Mouse (Mus musculus): ENCODE data around the gene Tmem236.
"Not testable (repeated sequence)": the region's sequence is repeated elsewhere in the genome, so short reads cannot be mapped to it uniquely, and the experiment has no call there.

Tmem236 gene

DNA sequence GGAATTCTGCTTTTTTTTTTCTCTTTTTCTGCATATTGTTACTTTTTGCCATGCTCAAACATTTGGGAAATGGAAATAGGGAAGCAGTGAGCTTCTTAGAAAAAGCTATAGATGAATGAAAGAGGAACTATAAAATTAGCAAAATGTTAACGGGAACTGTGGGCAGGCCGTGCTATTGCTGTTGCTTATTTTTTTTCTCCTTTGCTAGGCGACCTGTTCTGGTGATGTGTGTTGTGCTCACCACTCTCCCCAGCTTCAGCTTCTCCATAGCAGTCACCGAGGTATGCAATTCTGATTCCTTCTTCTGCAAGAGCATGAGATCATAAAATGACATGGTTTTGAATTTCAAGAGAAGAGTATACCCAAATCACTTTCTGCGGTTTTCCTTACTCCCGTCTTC lies 17.7 kb downstream of the Tmem236 start:
- no peak for DNase-seq (ENCODE audit: low spot score in 2 of 2)

DNA sequence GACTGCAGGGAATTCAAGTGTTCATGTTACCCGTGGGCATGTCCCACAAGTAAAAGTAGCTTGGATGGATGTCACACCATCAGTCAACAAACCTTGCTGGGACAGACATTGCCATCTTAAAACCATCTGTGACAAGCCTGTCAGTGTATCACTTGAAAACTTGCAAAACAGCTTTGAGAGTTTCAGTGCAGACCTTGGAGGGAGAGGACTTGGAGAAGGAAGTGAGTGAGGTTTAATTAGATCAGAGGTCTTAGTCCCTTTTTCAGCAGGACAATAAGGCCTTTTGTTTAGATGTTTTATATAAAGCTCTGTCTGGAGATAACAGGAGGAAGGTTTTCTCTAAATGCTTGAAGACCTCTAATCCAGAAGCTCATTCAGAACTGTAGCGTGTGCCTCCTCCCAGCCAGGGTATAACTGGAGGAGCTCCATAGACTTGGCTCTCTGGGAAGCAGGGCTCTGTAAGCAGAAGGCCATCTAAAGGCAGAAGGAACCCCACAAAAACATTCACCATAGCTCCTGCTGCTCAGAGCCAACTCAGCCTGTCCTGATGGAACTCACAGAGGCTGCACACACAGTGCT lies 24.1 kb downstream of the Tmem236 start:
- DNase-seq (ENCODE audit: low spot score in 2 of 2), result not testable (repeated sequence)

DNA sequence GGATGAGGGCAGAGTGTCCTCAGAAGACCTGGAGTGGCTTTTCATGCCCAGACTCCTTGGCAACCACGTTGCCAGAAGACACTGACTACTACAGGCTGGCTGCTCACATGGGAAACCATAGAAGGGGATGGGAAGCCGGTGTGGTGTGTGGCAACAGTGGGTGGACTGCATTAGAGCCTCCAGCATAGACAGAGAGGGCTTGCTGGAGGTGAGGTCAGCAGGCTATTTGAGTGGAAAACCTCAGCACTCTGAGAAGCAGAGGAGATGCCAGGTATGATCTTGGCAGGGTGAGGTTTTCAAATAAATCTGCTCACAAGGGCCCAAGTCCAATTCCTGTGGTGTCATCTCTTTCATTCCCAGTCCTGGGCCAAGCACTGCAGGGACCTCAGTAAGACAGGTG lies 25.3 kb downstream of the Tmem236 start:
- DNase-seq (ENCODE audit: low spot score in 2 of 2), result no peak

DNA sequence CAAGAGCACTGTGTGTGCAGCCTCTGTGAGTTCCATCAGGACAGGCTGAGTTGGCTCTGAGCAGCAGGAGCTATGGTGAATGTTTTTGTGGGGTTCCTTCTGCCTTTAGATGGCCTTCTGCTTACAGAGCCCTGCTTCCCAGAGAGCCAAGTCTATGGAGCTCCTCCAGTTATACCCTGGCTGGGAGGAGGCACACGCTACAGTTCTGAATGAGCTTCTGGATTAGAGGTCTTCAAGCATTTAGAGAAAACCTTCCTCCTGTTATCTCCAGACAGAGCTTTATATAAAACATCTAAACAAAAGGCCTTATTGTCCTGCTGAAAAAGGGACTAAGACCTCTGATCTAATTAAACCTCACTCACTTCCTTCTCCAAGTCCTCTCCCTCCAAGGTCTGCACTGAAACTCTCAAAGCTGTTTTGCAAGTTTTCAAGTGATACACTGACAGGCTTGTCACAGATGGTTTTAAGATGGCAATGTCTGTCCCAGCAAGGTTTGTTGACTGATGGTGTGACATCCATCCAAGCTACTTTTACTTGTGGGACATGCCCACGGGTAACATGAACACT lies 26.6 kb downstream of the Tmem236 start:
- DNase-seq (ENCODE audit: low spot score in 2 of 2), result not testable (repeated sequence)

DNA sequence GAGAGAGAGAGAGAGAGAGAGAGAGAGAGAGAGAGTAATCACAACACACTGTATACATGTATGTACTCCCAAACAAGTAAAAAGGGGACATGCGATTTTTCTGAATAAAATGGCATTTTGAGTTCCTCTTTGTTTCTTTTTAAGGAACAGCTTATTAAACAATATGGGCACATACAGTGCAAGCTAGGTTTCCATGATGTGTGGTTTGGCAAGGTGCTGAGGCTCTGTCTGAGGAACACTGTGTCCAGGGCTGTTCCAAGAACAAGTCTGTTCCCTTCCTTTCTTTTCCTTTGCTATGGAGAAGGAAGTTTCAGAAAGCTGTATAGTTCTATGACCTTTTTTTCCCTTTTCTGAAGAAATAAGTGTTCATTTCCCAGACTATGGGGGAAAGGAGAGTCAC lies 30.0 kb downstream of the Tmem236 start:
- no peak for DNase-seq (ENCODE audit: low spot score in 2 of 2)

DNA sequence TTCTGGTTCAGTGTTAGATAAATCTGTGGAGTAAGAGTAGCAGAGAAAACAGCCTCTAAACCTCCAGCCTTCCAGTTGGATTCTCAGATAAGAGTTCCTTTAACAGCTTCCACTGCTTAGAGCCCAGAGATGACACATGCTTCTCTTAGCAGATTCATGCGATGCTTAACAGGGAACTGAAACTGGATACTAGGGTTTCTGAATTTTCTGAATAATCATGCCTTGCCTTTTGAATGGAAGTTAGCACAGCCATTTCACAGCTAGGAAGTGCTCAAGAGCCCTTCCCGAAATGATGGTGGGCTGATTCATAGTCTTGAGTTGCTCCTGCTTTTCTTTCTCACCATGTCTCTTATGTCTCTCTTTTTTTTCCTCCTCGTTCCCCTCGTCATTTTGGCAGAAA lies 32.5 kb downstream of the Tmem236 start:
- DNase-seq (ENCODE audit: low spot score in 2 of 2), result no peak

DNA sequence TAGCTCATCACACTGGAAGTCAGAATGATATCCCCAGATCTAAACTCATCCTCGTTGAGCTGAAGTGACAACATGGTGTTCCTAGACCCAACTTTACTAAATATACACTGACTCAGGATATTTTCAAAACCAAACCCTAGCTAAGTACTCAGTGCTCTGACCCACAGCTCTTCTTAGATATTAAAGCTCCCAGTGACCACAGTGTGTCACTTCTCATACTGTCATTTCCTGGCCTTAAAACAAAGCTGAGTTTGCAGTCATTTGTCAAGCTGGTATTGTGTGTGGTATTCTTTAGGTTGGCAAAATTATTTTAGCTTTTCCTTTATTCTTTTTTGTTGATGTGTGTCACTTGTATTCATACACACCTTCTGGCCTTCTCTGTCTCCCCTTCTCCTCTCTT lies 36.4 kb downstream of the Tmem236 start:
- DNase-seq (ENCODE audit: low spot score in 2 of 2), result no peak

DNA sequence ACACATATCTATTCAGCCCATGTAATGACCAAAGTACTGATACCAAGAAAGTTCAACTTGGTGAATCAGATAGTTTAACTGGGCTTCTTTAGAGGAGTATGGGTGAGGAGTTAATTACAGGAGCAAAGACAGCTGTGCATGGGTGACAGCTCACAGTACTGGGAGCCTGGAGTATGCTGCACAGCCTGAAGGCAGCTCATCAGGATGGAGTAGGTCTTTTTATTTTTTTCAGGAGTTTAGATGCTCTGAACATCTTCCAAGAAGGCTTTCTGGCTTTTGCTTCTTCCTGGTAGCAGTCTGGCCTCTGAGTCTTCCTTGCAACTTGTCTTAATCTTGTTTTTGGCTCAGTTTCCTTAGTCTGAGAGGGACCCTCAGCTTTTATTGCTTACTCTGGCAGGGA lies 37.3 kb downstream of the Tmem236 start:
- no peak for DNase-seq (ENCODE audit: low spot score in 2 of 2)

DNA sequence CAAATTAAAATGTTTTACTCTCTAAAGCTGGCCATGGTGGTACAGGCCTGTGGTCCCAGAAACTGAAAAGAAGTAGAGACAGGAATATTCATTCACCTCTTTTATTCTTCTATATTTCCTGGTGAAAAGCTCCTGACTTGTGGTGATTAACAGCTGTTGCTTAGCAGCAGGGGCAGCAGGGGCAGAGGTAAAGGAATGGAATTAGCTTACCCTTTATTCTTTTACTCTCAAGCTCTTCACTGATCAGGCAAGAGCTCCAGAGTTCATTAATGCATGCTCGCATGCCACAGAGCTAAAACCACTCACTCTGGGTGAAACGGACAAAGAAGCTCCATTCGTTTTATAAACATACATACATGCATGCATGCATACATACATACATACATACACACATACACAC lies 40.4 kb downstream of the Tmem236 start:
- no peak for DNase-seq (ENCODE audit: low spot score in 2 of 2)

DNA sequence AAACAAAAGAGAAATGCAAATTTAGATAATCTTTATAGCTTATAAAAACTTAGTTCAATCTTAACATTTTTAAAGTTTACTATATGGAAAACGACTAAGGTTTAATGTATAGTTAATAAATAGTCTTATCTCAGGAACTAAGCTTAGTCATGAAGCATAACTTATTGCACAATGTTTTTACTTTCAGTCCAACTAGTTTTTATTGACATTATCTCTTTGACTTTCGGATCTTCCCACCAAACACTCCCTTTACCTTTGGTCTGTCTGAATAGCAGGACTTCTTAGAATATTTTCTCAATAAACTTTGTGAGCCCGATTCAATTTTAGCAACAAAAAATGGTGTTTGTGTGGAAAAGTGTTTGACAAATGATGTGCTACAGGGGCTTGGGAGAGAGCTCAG lies 42.3 kb downstream of the Tmem236 start:
- DNase-seq (ENCODE audit: low spot score in 2 of 2), result no peak

DNA sequence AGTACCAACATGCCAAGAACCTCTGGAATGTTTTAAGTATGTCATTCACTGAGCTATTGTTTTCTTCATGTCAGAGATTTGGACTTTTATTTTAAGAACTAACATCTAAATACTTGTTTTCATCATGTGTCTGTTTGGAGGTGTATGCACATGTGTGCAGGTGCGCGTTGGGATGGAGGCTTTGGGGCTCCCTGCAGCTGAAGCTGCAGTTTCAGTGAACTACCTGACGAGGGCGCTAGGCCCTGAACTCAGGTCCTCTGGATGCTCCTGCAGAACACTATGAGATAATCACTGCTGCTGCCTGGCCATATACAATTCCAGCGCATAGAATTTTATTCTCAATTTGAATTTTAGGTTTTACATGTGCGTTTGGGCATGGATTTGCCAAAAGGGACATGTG lies 43.8 kb downstream of the Tmem236 start:
- DNase-seq (ENCODE audit: low spot score in 2 of 2), result no peak

DNA sequence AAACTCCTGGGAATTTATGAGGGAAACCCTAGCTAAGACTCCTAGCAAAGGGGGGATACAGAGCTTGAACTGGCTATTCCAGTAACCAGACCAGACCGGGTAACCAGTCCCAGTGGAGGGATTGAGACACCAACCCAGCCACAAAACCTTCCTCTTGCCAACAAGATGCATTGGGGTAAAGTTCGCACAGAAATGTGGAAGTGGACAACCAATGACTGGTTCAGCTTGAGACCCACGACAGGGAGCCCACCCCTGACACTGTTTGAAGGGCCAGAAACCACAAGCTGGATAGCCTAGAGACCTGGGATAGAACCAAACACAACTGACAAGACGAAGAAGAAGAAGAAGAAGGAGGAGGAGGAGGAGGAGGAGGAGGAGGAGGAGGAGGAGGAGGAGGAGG lies 50.1 kb downstream of the Tmem236 start:
- no peak for DNase-seq (ENCODE audit: low spot score in 2 of 2)

DNA sequence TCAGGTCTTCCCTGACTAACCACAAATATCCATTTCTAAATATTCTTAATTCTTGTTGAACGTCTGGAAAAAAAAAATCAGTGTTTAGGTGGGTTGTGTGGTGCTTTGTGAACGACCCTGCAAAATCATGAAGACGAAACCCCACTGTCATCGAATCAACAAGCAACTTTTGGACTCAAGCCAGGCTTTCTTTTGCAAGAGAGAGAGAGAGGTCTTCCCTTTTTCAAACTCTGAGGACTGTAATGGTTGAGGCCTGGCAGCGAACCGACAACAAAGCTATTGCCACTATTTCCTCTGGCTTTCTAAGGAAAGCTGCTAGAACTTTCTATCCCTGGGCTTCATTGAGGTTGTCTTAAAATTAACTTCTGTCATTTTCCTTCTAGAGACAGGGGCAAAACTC lies 54.2 kb downstream of the Tmem236 start:
- no peak for DNase-seq (ENCODE audit: low spot score in 2 of 2)

DNA sequence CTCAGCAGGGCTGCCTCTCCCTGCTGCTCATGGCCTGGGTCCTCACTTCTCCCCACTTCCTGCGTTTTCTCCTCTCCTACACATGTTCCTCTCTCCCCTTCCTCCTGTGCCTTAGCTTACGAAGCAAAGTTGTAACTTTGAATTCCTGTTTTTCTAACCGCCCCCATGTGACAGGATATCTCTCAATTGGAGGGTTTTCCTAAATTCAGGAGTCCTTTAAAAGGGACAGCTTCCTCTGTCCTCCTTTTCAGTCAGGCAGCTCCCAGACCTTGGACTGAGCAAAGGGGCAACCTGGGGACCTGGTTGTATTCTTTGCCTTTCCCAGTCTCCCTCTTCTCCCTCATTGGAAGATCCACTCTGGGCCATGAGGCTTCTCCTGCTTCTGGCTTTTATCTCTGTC lies 54.8 kb downstream of the Tmem236 start, which contains the start of gene Mrc1:
Mrc1 (plus strand) TSS at position 244 of the 400 bp plus-strand sequence.
- no peak for DNase-seq (ENCODE audit: low spot score in 2 of 2)

DNA sequence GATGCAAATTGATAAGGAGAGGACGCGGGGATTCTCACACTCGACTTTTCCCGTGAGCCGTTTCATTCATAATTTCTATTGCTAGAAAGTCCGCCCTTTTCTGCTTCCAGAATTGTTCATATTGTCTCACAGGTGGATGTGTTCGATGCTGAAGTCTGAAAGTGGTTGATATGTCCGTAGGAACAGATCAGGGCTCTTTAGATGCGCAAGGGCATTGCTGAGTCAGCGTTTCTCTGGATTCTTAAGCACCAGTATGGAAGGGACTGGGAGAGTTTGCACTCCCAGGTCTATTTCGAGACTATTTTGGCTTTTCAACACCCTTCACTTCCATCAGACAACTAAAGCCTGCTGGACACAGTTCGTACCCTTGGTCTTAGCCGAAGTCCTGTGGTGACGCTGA lies 55.7 kb downstream of the Tmem236 start:
- DNase-seq (ENCODE audit: low spot score in 2 of 2), result no peak

DNA sequence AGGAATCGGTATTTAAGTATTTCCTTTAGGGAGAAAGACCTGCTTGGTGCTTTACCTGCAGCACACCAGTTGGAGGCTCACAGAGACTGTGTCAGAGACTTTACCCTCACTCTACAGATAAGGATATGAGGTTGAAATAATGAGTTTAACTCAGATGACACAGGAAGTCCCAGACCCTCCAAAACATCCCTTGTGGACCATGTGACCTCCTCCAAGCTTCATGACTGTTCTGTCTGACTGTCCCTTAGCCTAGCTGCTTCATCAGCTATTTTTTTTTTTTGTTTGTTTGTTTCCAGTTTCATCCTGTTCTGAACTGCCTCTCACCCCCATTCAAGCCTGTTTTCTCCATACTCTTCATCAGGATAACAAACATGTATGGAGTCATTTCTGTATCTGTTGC lies 58.6 kb downstream of the Tmem236 start:
- DNase-seq (ENCODE audit: low spot score in 2 of 2), result no peak

DNA sequence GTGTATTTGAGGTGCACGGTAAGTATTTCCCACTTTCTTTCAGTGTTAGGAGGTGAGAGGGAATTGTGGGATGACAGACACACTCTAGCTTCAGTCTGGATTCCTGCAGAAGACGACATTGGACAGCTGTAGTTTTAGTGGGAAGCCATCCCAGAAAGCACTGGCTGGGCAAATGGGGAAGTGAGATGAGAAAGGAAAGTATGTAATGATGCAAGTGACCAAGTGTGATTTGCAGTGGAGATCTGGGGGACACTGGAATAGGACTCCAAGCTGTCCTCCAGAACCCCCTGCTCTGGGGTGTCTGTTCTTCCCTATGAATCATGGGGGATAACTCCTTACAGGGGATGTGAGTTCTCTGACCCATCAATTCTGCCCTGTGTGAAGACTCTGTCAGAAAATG lies 59.7 kb downstream of the Tmem236 start:
- no peak for DNase-seq (ENCODE audit: low spot score in 2 of 2)

DNA sequence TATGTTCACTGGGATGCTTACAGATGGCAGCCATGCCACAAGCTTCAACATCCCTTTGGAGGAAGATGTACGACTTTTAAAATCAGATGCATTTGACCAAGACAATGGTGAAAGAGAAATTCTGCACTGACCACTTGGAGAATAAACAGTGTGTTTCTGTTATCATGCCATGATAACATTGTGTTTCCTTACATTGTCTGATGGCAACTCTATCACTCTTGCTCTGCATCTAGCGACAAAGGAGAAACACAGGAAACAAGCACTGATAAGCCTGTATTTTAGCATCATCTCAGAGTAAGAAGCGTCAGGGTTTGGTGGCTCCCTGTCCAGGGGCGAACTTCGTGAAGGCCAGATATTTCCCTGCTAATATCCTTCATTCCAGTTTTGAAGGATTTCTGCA lies 61.0 kb downstream of the Tmem236 start:
- DNase-seq (ENCODE audit: low spot score in 2 of 2), result no peak

DNA sequence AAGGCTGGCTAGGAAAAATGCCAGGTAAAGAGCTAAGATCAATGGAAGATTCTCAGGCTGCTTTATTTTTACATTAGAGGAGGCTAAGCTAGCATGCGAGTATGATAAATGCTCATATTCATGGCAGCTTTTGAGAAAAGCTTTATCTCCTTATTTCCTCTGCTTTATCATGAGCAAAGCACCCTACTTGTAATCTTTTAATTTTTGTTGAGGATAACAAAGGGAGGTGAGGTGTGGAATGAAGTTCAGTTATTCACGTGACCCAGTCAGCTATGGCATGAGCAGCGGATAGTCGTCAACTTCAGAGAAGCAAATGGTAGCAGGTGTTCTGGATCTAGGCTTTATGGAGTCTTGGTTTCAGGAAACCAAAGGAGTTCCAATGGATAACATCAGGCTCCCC lies 62.6 kb downstream of the Tmem236 start:
- no peak for DNase-seq (ENCODE audit: low spot score in 2 of 2)

DNA sequence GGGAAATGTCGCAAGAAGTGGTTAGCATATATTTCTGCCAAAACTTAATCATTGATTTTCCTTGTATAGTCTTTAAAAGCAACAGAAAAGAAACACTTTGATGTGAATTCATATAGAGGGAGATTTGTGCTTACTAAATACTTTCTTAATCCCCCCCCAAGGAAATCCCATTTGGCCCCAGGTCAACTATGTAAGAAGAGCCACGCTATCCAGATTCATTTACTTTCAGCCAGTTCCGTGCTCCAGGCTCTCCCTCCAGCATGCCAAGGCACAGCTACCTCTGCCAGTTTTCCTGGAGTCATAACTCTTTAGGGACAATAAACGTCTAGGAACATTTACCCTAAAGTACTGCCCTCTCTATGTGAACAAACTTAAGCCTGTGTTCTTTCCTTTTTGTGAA lies 63.4 kb downstream of the Tmem236 start:
- DNase-seq (ENCODE audit: low spot score in 2 of 2), result no peak

DNA sequence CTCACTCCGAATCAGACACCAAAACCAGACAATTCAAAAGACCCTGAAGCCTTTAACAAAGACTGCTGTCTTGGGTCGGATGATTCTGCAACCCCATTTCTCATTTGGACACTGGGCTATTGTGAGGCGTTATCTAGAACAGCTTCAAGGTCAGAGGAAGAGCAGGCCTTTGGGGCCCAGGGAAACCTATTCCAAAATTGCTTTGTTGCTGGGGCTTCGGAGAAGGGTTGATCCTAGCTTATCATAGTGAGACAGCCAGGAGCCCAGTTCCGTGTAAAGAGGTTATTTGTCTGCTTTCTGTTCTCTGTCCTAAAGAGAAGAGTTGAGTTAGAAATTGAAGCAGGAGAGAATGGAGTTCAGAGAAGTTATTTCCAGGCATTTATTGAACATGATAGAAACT lies 64.8 kb downstream of the Tmem236 start:
- DNase-seq (ENCODE audit: low spot score in 2 of 2), result no peak

DNA sequence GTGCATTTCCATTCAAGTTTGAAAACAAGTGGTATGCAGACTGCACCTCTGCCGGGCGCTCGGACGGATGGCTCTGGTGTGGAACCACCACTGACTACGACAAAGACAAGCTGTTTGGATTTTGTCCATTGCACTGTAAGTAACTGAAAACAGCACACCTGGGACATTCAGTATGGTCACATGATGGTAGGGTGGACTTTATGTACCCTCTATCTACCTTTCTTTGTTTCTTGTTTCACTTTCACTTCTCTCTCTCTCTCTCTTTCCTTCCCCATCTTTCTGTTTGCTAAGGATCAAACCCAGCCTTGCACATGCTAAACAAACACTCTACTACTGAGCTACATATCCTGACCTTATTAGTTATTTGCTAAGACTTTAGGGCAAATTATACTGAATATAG lies 69.8 kb downstream of the Tmem236 start:
- DNase-seq (ENCODE audit: low spot score in 2 of 2), result no peak

DNA sequence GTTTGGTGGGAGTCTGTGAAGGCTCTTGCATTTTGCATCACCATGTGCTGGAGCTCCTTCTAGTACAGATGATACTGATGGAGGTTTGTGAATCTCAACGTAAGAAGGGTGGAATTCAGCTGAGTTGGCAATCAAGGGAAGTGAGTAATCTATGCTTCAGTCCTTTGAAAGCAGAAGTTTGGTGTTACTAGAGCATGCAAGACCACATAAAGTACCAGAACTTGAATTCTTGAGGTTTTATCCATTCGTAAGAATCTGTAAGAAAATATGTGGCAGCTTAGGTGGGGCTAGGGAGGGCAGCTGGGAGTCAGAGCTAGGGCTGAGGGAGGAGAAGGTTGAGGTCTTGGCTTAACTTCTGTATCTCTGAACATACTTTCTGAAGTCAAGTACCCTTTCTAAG lies 70.3 kb downstream of the Tmem236 start:
- DNase-seq (ENCODE audit: low spot score in 2 of 2), result no peak

DNA sequence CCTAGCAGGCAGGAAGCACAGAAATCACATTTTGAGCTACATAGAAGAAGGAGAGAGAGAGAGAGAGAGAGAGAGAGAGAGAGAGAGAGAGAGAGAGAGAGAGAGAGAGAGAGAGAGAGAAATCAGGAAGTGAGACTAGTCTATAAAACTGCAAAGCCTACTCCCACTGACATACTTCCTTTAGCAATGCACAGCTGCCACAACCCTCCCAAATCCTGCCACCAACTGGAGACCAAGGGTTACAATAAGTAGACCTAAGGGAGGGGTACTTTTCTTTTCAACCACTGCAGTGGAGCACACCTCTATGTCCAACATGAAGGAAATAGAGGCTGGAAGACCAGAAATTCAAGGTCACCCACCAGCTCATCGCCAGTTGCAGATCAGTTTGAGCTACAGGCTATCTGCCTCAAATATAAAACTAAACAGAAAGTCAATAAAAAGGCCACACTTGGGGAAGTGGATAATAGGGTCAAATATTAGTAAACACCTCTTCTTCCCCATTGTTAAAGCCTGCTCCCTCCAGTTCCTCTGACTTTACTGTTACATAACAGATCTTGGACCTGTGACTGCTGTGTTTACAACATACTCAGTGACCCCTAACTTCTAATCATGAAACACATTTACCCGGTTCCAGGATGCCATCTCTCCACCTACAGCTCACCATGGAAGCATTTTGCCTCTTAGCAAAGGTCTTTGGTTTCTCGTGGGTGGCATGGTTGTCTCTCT lies 75.7 kb downstream of the Tmem236 start:
- DNase-seq (ENCODE audit: low spot score in 2 of 2), result no peak
